Mouse (Mus musculus) MN1 (cell line): ENCODE results near the gene Gm9507.
"Not testable (repeated sequence)": the region's sequence is repeated elsewhere in the genome, so short reads cannot be mapped to it uniquely, and the experiment has no call there.

Experiments used
- DNase-seq: peaks from one replicate; pipeline ENCODE4 v3.0.0-alpha.2; 2016; ENCODE audit warnings: low spot score

Gene Gm9507

DNA sequence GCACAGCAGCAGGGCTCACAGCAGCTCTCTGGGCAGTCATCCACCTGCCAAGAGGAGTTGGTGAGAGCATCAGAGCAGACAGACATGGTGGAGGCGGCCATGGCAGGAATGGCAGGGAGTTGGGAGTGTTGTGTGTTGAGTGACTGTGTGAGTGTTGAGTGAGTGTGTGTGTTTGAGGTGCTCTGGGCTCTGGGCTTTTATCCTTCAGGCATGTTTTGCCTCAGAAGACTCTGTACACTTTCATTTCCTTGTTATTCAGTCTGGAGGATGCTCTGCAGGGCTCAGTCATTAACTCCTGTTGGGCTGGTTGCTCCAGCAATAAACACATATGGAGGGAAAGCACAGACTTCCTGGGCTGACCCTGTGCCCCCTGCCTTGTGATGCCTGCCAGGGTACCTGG lies 40.4 kb downstream of the Gm9507 start, which contains the start of gene Gm3238:
Gm3238 (minus strand) TSS at position 101 of the 400 bp plus-strand sequence.
- not testable (repeated sequence) for DNase-seq

DNA sequence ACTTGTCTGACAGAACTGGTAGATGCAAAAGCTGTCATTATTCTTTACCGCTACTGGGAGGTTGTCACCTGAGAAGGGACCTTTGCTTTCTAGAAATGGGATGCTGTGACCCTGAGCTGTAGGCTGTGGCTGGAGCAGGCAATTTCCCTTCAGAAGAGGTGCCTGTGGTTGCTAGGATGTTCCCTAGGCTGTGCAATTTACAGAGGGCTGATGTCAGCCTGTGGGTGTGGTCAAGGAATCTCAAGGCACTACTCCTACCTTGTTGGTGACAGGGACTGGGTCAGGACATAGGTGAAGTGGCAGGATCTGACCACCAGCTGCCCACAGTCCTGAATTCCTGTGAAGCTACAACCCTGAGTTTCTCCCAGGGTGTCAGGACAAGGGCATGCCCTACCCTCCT lies 41.9 kb downstream of the Gm9507 start:
- no peak for DNase-seq
